Comparison of ENCODE assay signal across 8 mouse cellular contexts in the genomic region with DNA sequence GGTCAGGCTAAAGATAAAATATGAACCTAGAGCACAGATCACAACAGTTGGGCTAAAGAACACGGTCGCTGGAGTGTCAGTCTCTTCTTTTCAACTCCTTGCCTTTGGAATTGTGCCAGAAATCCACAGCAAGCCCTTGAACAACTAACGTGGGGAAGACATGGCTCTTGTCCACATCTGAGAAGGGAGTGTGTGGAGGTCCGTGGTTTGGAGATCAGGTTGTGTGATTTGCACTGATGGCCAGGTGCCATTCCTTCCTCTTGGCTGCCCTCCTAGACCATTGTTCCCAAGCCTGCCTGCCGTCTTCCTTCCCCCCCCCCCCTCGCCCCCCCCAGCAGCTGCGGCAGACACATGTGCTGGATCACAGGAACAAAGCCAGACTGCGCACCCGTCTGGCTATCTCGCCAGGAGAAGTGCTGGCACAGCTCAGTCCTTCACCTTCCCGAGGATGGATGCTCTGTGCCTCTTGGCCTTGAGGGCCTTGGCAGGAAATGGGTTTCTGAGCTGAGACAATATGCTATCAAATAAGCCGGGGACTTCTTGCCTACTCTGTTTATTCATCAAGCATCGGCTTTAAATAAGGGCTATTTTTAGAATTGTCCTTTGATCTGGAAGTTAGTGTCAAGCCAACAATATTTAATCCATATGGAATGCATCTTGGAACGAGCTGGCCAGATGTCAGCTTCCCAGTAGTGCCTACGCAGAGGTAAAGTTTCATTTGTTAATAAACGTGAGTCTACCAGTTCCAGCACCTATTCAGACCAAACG.
DNase-seq lines count a peak whose midpoint lies in the region; ATAC-seq and TF ChIP-seq lines count a peak whose summit lies in the region.

No protein-coding gene starts in this region.

- intact Hi-C loops in left cerebral cortex, adult 2 months (cut with DNase I), result no loop called here

- H3K9ac ChIP-seq in forebrain, embryonic 12.5 days, result no peak overlapping the region
- no peak overlapping the region for H3K9ac ChIP-seq in forebrain, embryonic 14.5 days (ENCODE audit: low read length)
- no peak overlapping the region for H3K9ac ChIP-seq in hindbrain, embryonic 12.5 days
- H3K9ac ChIP-seq in limb, embryonic 15.5 days, result no peak overlapping the region
- no peak overlapping the region for H3K9ac ChIP-seq in stomach, embryonic 14.5 days (replicated peaks; ENCODE audit: low read depth, low read length)

- peaks cover 22% of the 10 kb centered on the region for H3K4me1 ChIP-seq in forebrain, embryonic 10.5 days
- H3K4me1 ChIP-seq in forebrain, embryonic 12.5 days, result no peaks in the 10 kb centered on the region; the same call in 1 of the 2 replicates
- peaks cover 9% of the 10 kb centered on the region; the same call in 1 of the 2 replicates for H3K4me1 ChIP-seq in forebrain, embryonic 14.5 days (ENCODE audit: control insufficient read depth, insufficient read depth, low read length)
- H3K4me1 ChIP-seq in hindbrain, embryonic 12.5 days, result peaks cover 10% of the 10 kb centered on the region; the same call in 1 of the 2 replicates
- H3K4me1 ChIP-seq in limb, embryonic 15.5 days, result peaks cover 33% of the 10 kb centered on the region
- peaks cover 14% of the 10 kb centered on the region; the same call in 1 of the 2 replicates for H3K4me1 ChIP-seq in stomach, embryonic 14.5 days (ENCODE audit: control insufficient read depth, insufficient read depth, low read length)

- DNase-seq in forebrain, embryonic 10.5 days (ENCODE audit: extremely low spot score, low spot score), result no peak
- DNase-seq in forebrain, embryonic 14.5 days (ENCODE audit: low spot score), result peak; percentile 49
- no peak for DNase-seq in left cerebral cortex, adult 2 months (ENCODE audit: extremely low spot score in 1 of 2, low spot score in 2 of 2)
- no peak for DNase-seq in T-cell, adult 2 months (ENCODE audit: low spot score)

- H3K27me3 ChIP-seq in forebrain, embryonic 10.5 days (ENCODE audit: poor library complexity, severe bottlenecking), result no peaks in the 10 kb centered on the region
- H3K27me3 ChIP-seq in forebrain, embryonic 12.5 days, result no peaks in the 10 kb centered on the region
- H3K27me3 ChIP-seq in forebrain, embryonic 14.5 days (replicated peaks; ENCODE audit: control insufficient read depth, insufficient read depth, low read length), result no peaks in the 10 kb centered on the region
- no peaks in the 10 kb centered on the region for H3K27me3 ChIP-seq in hindbrain, embryonic 12.5 days
- H3K27me3 ChIP-seq in limb, embryonic 15.5 days, result no peaks in the 10 kb centered on the region
- no peaks in the 10 kb centered on the region for H3K27me3 ChIP-seq in stomach, embryonic 14.5 days (ENCODE audit: control insufficient read depth, insufficient read depth, low read length)

- WGBS in forebrain, embryonic 10.5 days, result 81% methylated on average over 14 of the region's 17 CpGs
- WGBS in forebrain, embryonic 12.5 days, result 63% methylated on average over 17 of the region's 17 CpGs
- 47% methylated on average over 16 of the region's 17 CpGs for WGBS in forebrain, embryonic 14.5 days
- WGBS in hindbrain, embryonic 12.5 days, result 58% methylated on average over 17 of the region's 17 CpGs
- WGBS in limb, embryonic 15.5 days, result 22% methylated on average over 16 of the region's 17 CpGs
- WGBS in stomach, embryonic 14.5 days, result 33% methylated on average over 16 of the region's 17 CpGs

- no peak for ATAC-seq in forebrain, embryonic 12.5 days (ENCODE audit: low FRiP score)
- ATAC-seq in forebrain, embryonic 14.5 days, result peak; percentile 55
- no peak for ATAC-seq in hindbrain, embryonic 12.5 days (ENCODE audit: low FRiP score)
- ATAC-seq in limb, embryonic 15.5 days (ENCODE audit: insufficient number of reproducible peaks, low FRiP score, low TSS enrichment, low read depth), result peak; percentile 56
- ATAC-seq in stomach, embryonic 14.5 days (ENCODE audit: insufficient number of reproducible peaks, insufficient read depth, low FRiP score, low read depth), result peak; percentile 51; the same call in 1 of the 2 replicates

- H3K27ac ChIP-seq in forebrain, embryonic 10.5 days, result peak overlapping the region; percentile 31
- no peak overlapping the region for H3K27ac ChIP-seq in forebrain, embryonic 12.5 days
- peak overlapping the region; percentile 9; the same call in 1 of the 2 replicates for H3K27ac ChIP-seq in forebrain, embryonic 14.5 days (ENCODE audit: low read depth, low read length)
- H3K27ac ChIP-seq in hindbrain, embryonic 12.5 days, result peak overlapping the region; percentile 36; the same call in 1 of the 2 replicates
- peak overlapping the region; percentile 81 for H3K27ac ChIP-seq in limb, embryonic 15.5 days
- no peak overlapping the region; the same call in 1 of the 2 replicates for H3K27ac ChIP-seq in stomach, embryonic 14.5 days (ENCODE audit: low read length)
- no peak overlapping the region for H3K27ac ChIP-seq in left cerebral cortex, adult 2 months

- H3K36me3 ChIP-seq in forebrain, embryonic 10.5 days (replicated peaks), result no peaks in the 10 kb centered on the region
- no peaks in the 10 kb centered on the region; the same call in 1 of the 2 replicates for H3K36me3 ChIP-seq in forebrain, embryonic 12.5 days (replicated peaks)
- H3K36me3 ChIP-seq in forebrain, embryonic 14.5 days (ENCODE audit: control insufficient read depth, insufficient read depth, low read length), result no peaks in the 10 kb centered on the region
- H3K36me3 ChIP-seq in hindbrain, embryonic 12.5 days, result no peaks in the 10 kb centered on the region
- H3K36me3 ChIP-seq in limb, embryonic 15.5 days, result peaks cover 3% of the 10 kb centered on the region; the same call in 1 of the 2 replicates
- H3K36me3 ChIP-seq in stomach, embryonic 14.5 days (ENCODE audit: control insufficient read depth, insufficient read depth, low read length), result no peaks in the 10 kb centered on the region

- no peak overlapping the region for H3K4me2 ChIP-seq in forebrain, embryonic 12.5 days
- no peak overlapping the region for H3K4me2 ChIP-seq in forebrain, embryonic 14.5 days (ENCODE audit: low read length)
- H3K4me2 ChIP-seq in hindbrain, embryonic 12.5 days (replicated peaks), result no peak overlapping the region
- H3K4me2 ChIP-seq in limb, embryonic 15.5 days, result peak overlapping the region; percentile 14; the same call in 1 of the 2 replicates
- no peak overlapping the region for H3K4me2 ChIP-seq in stomach, embryonic 14.5 days (replicated peaks; ENCODE audit: low read depth, low read length)

- no peak for TF ChIP-seq CTCF in left cerebral cortex, adult 2 months (IDR thresholded peaks at IDR 0.05)

- H3K9me3 ChIP-seq in forebrain, embryonic 10.5 days, result no peaks in the 10 kb centered on the region
- no peaks in the 10 kb centered on the region for H3K9me3 ChIP-seq in forebrain, embryonic 12.5 days
- H3K9me3 ChIP-seq in forebrain, embryonic 14.5 days (replicated peaks; ENCODE audit: control insufficient read depth, low read length), result no peaks in the 10 kb centered on the region
- no peaks in the 10 kb centered on the region for H3K9me3 ChIP-seq in hindbrain, embryonic 12.5 days (replicated peaks)
- H3K9me3 ChIP-seq in limb, embryonic 15.5 days, result no peaks in the 10 kb centered on the region
- H3K9me3 ChIP-seq in stomach, embryonic 14.5 days (ENCODE audit: control insufficient read depth, low read depth, low read length), result no peaks in the 10 kb centered on the region

- H3K4me3 ChIP-seq in forebrain, embryonic 10.5 days, result no peak overlapping the region
- no peak overlapping the region for H3K4me3 ChIP-seq in forebrain, embryonic 12.5 days (replicated peaks)
- no peak overlapping the region for H3K4me3 ChIP-seq in forebrain, embryonic 14.5 days (ENCODE audit: low read depth, low read length)
- H3K4me3 ChIP-seq in hindbrain, embryonic 12.5 days, result no peak overlapping the region
- no peak overlapping the region for H3K4me3 ChIP-seq in limb, embryonic 15.5 days
- no peak overlapping the region for H3K4me3 ChIP-seq in stomach, embryonic 14.5 days (ENCODE audit: low read depth, low read length)
- no peak overlapping the region for H3K4me3 ChIP-seq in left cerebral cortex, adult 2 months

Comparison
In these comparisons a context has a peak if more than half of its experiments do, and no peak if none do; other contexts are left out.
1. H3K27ac ChIP-seq: peak in forebrain, embryonic 10.5 days (single experiment), forebrain, embryonic 14.5 days (single experiment), hindbrain, embryonic 12.5 days (single experiment) and limb, embryonic 15.5 days (single experiment); none in forebrain, embryonic 12.5 days (single experiment), stomach, embryonic 14.5 days (single experiment) and left cerebral cortex, adult 2 months (single experiment).
2. ATAC-seq: peak in forebrain, embryonic 14.5 days (single experiment), limb, embryonic 15.5 days (single experiment) and stomach, embryonic 14.5 days (single experiment); none in forebrain, embryonic 12.5 days (single experiment) and hindbrain, embryonic 12.5 days (single experiment).